Mouse (Mus musculus) left cerebral cortex, postnatal 14 days (tissue): ENCODE measurements around the gene Srm. TPM values are rescaled to one million over a fixed set of nuclear protein-coding genes. Genes with fewer than 3 reads are reported as not detected.

Experiments
- DNase-seq, 2 experiments: peaks; one replicate each; pipeline ENCODE4 v3.0.0; 2021 to 2022; ENCODE audit warnings: low spot score in 2 of 2, mixed read lengths in 1 of 2
- intact Hi-C: fragments of 180-260 bp; cut with DNase I; formaldehyde crosslinking; loops from one replicate; pipeline ENCODE4 v1.15.1; 2025
- total RNA-seq, 2 experiments: library from RNA; stranded (reverse); gene quantifications; 2 replicates each; pipeline ENCODE4 v1.2.3; 2021

The Srm gene
- total RNA-seq, 2 experiments from 2014 or later, result 85.8 to 92.2 TPM

DNA sequence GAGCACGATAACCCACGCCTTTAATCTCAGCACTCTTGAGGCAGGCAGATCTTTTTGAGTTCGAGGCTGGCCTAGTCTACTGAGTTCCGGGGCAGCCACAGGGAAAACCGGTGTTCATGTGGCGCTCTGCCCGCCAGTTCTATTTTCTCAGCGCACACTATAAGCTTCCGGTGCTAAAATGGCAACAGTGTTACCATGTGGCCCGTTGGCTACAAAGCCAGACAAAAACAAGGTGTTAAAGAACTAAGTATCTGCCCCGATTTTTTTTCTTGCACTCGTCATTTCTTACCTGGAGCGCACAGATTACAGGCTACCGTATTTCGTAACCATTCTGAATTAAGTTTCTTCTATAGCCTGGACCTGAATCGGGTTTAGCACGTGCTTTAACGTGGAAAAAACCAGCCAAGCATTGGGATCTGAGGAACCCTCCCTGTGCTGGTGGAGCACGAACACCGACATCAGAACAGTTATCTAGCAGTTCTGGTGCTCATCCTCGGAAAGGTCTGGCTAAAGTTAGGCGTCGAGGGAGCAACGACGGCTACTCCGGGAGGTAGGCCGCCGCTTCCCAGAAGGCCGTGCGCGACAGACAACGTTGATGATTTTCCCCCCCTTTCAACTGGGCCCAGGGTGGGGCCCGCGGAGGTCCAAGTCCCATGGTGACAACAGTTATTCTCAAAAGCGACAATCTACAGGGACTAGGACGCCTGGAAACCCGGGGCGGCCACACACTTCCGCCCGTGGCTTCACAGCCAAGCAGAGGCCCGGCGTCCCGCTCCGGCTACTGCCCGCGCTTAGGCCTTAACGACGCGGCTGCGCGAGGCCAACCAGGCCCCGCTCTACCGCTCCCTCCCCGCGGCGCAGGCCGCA is 34.7 kb downstream of the Srm start:
- peak; percentile 45 to 48 for DNase-seq
- intact Hi-C loops, result no loop called here

DNA sequence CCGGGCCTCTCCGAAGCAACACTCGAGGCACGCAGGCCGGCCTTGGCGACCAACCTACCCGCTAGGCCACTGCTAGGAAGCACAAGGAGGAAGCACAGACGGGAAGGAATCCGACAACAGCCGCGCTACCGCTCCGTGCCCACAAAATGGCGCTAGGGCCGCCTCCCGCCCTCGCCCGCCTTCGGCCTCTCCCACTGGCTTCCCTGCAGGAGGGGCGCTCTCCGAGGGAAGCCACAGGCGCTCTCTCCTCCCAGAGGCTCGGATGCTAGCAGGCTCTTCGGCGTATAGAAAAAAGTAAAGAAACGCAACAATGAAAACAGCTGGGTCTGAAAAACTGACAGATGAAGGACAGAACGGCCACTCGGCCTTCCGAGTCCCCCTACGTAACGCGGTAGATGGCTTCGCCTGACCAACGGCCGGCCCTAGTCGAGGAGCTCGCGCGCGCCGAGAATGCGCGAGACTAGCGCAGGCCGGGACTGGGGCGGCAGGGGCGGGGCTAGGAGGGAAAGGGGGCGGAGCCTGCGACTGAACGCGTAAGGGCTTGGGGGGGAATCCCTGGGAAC is 35.4 kb downstream of the Srm start, which contains the start of gene Tardbp:
Tardbp (minus strand) TSS at position 397 of the 563 bp plus-strand sequence.
- peak; percentile 96 for DNase-seq
- intact Hi-C loops, result no loop called here

DNA sequence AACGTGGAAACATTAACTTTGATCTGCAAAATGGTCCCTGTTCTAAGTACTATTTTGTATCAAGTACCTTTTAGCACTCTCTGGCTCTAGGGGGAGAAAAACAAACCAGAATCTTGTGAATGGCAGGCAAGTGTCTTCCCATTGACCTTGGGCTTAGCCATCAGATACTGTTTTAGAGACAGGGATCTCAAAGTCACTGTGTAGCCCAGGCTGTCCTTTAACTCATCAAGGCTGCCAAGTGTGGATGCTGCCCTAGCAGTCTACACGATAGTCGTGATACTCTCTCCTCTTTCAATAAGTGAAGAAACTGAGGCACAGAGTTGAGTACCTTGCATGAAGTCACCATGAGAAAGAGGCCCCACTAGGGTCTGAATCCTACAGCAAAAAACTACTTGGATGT is 35.9 kb downstream of the Srm start:
- no peak for DNase-seq
- intact Hi-C loops, result no loop called here

DNA sequence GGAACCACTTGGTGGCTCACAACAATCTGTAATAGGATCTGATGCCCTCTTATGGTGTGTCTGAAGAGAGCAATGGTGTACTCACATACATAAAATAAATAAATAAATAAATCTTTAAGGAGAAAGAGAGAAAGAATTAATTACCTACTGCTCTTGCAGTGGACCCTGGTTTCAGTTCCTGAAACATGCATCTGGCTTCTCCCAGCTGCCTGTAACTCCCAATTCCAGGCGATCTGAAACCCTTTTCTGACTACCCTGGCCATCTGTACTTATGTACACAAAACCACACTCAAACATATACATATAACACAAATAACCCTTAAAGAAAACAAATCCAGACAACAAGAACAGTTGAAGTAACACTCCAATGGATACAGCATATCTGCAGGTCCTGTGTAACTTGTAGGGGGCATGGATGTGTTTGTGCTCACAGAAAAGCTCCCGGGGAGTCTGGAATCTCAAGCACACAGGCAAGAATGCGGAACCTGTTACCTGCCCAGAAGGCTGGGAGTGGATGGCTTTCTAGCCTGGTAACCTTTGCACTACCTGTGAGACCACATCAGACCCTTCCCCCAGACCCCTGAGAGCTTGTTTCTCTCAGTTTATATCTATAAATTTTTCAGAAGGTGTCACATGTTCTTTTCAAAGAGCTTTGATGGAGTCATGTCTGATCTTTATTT is 40.9 kb downstream of the Srm start:
- intact Hi-C loops, result no loop called here
- DNase-seq, result no peak

DNA sequence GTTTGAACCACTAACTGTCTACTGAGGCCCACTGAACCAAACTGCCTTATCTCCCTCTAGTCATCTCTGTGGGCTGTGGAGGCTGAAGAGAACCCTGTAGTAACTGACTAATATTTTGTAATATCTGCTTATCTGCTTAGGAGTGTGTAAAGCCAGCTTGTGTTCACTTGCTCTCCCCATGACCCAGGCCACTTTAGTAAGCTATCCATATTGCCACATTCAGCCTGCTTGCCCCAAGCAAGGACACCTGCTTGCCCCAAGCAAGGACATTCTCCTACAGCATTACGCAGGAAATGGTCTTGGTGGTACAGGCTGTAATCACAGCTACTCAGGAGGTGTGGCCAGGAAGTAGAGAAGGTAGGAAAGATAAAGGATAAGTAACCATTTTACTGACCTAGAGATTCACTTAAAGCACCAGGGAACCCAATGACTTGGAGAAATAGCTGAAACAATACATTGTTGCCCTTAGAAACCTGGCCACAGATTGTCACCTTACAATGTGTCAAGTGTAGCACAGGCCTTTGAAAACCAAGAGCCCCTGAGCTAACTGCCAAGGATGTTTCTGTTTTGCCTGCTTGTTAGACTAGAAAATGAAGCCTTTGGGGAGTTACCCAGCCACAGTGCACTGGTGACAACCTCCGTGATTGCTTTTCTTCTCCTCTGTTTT is 42.2 kb downstream of the Srm start:
- DNase-seq, result no peak
- intact Hi-C loops, result no loop called here

DNA sequence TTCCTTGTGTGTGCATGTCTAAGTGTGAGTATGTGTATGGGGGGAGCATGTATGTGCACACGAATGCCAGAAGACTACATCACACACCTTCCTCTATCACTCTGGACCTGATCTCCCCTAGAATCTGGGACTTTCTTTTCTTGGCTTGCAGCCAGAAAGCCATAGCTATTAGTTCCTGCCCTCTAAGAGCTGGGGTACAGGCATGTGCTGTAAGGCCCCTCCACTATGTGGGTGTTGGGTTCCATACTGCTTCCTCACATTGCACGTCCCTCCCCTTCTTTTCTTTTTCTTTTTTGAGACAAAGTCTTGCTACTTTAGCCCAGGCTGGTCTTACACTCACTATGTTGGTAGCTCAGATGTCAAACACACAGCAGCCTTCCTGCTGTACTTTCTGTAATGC is 44.0 kb downstream of the Srm start:
- intact Hi-C loops, result no loop called here
- DNase-seq, result no peak

DNA sequence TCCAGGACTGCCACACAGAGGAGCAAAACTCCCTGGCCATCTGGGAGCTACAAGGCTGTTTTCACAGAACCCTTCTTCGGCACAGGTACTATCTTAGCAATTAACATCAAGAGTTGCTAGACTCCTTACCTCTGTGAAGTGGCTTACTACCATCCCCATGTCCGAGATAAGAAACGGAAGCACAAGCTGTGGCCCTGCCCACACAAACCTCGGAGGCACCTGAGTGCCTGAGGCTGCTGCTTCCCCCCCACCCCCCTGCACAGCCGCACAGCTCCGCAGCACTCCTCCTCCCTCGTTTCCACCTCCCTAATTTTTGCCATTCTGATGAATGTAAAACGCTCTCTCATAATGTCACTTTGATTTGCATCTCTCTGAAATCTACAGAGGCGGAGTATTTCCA is 47.0 kb downstream of the Srm start:
- intact Hi-C loops, result no loop called here
- no peak for DNase-seq

DNA sequence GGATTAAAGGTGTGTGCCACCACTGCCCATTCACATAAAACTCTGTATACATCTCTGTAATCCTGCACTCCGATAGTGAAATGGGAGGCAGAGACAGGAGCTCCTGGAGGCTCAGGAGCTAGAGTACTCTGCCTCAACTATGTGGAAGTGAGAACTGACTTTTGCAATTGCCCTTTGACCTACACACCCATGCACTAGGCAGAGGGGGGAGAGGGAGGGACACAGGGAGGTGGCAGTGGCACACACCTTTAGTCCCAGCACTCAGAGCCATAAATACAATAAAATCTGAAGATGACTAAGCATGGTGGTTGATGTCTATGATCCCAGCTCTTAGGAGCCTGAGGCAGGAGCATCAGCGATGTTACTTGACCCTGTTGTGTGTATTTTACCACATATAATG is 48.2 kb downstream of the Srm start:
- no peak for DNase-seq
- intact Hi-C loops, result no loop called here

DNA sequence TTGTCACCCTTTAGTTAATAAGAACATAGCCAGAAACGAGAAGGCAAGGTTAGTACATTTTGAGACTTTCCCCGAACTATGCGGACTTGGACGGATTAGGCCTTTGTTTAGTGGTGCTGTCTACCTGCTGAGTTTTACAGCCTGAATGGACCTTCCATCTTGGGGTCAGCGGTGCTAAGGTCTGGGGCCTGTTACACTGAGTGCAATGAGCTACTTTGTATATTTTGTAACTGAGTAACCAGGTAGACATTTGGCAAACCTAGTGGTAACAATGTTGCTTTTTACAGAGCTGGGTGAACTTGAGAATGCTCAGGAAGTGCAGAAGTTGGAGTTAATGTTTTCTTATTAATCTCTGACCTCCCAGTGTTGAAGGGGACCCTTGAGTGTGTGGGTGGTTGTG is 49.8 kb downstream of the Srm start:
- intact Hi-C loops, result no loop called here
- no peak for DNase-seq

DNA sequence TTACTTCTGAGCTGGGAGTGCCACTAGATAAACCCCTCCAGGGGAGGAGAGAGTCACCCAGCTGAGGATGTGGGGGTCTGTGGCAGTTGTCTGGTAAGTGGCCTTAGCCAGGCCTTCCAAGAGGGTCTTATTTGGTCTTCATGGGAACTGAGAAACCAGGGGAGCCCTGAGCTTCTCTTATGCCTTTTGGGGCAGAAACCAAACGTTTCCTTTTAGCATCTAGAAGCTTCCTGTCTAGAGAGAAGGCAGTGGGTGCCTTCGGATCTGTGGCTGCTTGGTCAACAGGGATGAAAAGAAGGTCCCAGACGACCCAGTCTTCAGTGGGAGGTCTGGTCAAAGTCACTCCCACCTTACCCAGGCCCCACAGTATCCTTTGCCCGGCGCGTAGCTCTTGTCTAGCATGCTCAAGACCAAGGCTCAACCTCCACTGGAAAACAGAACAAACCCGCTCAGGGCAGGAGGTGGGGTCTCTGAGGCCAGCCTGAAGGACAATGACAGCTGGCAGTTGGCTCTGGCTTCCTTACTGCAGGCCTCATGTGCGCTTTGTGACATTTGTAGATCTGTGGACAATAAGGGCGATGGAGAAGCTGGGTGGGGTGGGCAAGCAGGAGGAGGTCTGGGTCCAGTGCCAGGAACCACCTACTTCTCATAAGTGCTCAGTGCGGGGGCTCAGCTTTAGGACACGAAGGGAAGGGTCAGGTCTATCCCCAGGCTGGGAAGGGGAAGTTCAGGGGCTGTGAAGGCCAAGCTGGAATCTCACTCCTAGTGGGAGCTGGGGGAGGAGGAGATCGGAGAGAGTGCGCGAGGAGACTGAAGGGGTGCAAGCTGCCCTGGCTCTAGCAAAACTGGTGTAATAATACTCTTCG is 52.2 kb downstream of the Srm start, which contains the start of gene Gm572:
Gm572 (plus strand) TSS at position 27 of the 866 bp plus-strand sequence.
- intact Hi-C loops, result no loop called here
- no peak for DNase-seq

DNA sequence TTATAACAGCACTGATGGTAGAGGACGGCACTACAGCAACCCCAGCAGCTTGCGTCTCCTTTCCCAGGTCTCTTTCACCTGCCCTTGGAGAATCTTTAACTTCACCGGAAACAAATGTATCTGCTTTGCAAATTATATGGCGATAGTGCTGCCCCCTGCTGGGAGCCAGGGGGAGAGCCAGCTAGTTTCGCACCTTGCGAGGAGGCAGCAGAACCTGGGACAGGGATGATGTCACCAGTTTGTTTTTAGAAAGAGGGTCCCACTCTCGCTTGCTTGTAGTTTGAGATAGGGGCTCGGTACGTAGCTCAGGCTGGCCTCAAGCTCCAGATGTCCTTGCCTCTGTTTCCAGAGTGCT is 52.8 kb downstream of the Srm start:
- DNase-seq, result peak; percentile 53 to 65
- intact Hi-C loops, result no loop called here

Other genes with a start within 250 kb of the Srm start
- 1 to 10 TPM; 8.8 to 9.5 TPM for gene Ubiad1, start 146.7 kb upstream of the Srm start, total RNA-seq
- 10 to 100 TPM; 87.2 to 89.3 TPM for gene Mtor, start 142.9 kb upstream of the Srm start, total RNA-seq
- gene Angptl7, start 91.0 kb upstream of the Srm start, total RNA-seq, result under 1 TPM; 0.31 to 0.44 TPM
- 10 to 100 TPM; 46.2 to 48.0 TPM for gene Exosc10, start 33.1 kb upstream of the Srm start, total RNA-seq
- gene Masp2, start 11.1 kb downstream of the Srm start, total RNA-seq, result 1 to 10 TPM; 1.1 to 1.4 TPM
- gene Tardbp, start 35.5 kb downstream of the Srm start, total RNA-seq, result 100 to 1,000 TPM; 178 to 201 TPM
- gene Gm572, start 51.8 kb downstream of the Srm start, total RNA-seq, result under 1 TPM in 1 of 2 experiments, not detected in 1; 0.26 TPM
- gene Casz1, start 212.9 kb downstream of the Srm start, total RNA-seq, result 1 to 10 TPM; 1.1 to 1.6 TPM